Mouse (Mus musculus) forebrain, embryonic 11.5 days (tissue): ENCODE data around the gene Dclre1a. TPM values are rescaled to one million over a fixed set of nuclear protein-coding genes. Genes with fewer than 3 reads are reported as not detected.

Experiments used
- ATAC-seq: fragments of 200-750 bp; cut with Nextera tagmentation; replicated peaks from 2 replicates; pipeline ENCODE4 v1.8.0; 2017; ENCODE audit warnings: moderate TSS enrichment; ENCODE audit not compliant: low FRiP score
- DNase-seq: peaks from one replicate; pipeline ENCODE4 v3.0.0-alpha.2; 2017; ENCODE audit warnings: low spot score
- H3K27ac ChIP-seq: fragments of 300-500 bp; sonication (generic); 2 replicates; pipeline ENCODE4 v1.5.1; 2014; ENCODE audit warnings: low read depth, low read length
- H3K27me3 ChIP-seq: fragments of 300-500 bp; sonication (generic); 2 replicates; pipeline ENCODE4 v1.6.1; 2014; ENCODE audit warnings: mild to moderate bottlenecking, low read length, mixed read lengths; ENCODE audit not compliant: control insufficient read depth, insufficient read depth
- H3K36me3 ChIP-seq: fragments of 300-500 bp; sonication (generic); 2 replicates; pipeline ENCODE4 v1.6.1; 2014; ENCODE audit warnings: mild to moderate bottlenecking, low read length, moderate library complexity, mixed read lengths; ENCODE audit not compliant: control insufficient read depth, insufficient read depth
- H3K4me1 ChIP-seq: fragments of 300-500 bp; sonication (generic); replicated peaks from 2 replicates; pipeline ENCODE4 v1.6.1; 2014; ENCODE audit warnings: low read length, mixed read lengths; ENCODE audit not compliant: control insufficient read depth, insufficient read depth
- H3K4me2 ChIP-seq: fragments of 300-500 bp; sonication (generic); 2 replicates; pipeline ENCODE4 v1.6.1; 2014; ENCODE audit warnings: low read depth, mild to moderate bottlenecking, low read length, moderate library complexity, mixed read lengths; ENCODE audit not compliant: severe bottlenecking
- H3K4me3 ChIP-seq: fragments of 300-500 bp; sonication (generic); 2 replicates; pipeline ENCODE4 v1.5.1; 2014; ENCODE audit warnings: low read depth, low read length
- H3K9ac ChIP-seq: fragments of 300-500 bp; sonication (generic); 2 replicates; pipeline ENCODE4 v1.6.1; 2014; ENCODE audit warnings: low read length
- H3K9me3 ChIP-seq: fragments of 300-500 bp; sonication (generic); 2 replicates; pipeline ENCODE4 v1.6.1; 2016; ENCODE audit warnings: low read length, mixed read lengths; ENCODE audit not compliant: control insufficient read depth
- WGBS: fragments of 180-500 bp; shearing (Covaris S2); extraction: QIAGEN DNeasy Blood & Tissue Kit; methylation state at CpG from one replicate; pipeline ENCODE4 v1.1.7; 2014; 5-methylcytosine and 5-hydroxymethylcytosine counted together
- polyA plus RNA-seq: library from polyadenylated mRNA; unstranded; fragments of >200 nt; fragmentation: Nextera tagmentation; extraction: Ambion mirVana; gene quantifications from 2 replicates; pipeline ENCODE4 v1.2.1, GENCODE M21; 2014

Dclre1a gene
- polyA plus RNA-seq, 1 experiment from 2014 or later = 18.2 TPM

GRCm38 (mm10) chr19:56563469-56563868 lies 15.4 kb upstream of the Dclre1a start:
- WGBS = 91% methylated on average over 3 of the region's 3 CpGs
- DNase-seq (no peak), ATAC-seq (no peak)
- H3K9ac ChIP-seq = no peak overlapping the region
- H3K36me3 ChIP-seq = no peaks in the 10 kb centered on the region
- no peaks in the 10 kb centered on the region for H3K27me3 ChIP-seq
- H3K4me2 ChIP-seq = no peak overlapping the region
- H3K9me3 ChIP-seq = no peaks in the 10 kb centered on the region
- H3K4me3 ChIP-seq = no peak overlapping the region
- H3K4me1 ChIP-seq = no peaks in the 10 kb centered on the region
- H3K27ac ChIP-seq = no peak overlapping the region

GRCm38 (mm10) chr19:56562433-56563138 lies 14.6 kb upstream of the Dclre1a start:
- Histone ChIP-seq H3K27ac (no peak overlapping the region), H3K36me3 (no peaks in the 10 kb centered on the region), H3K9ac (no peak overlapping the region), H3K4me3 (no peak overlapping the region), H3K4me2 (no peak overlapping the region), H3K27me3 (no peaks in the 10 kb centered on the region), H3K9me3 (no peaks in the 10 kb centered on the region), H3K4me1 (no peaks in the 10 kb centered on the region)
- no peak for ATAC-seq
- no peak for DNase-seq
- WGBS = 95% methylated on average over 9 of the region's 9 CpGs

GRCm38 (mm10) chr19:56555972-56556371 lies 8.0 kb upstream of the Dclre1a start:
- H3K36me3 ChIP-seq = peaks cover 13% of the 10 kb centered on the region
- H3K27ac ChIP-seq = no peak overlapping the region
- no peak overlapping the region for H3K4me3 ChIP-seq
- WGBS = 91% methylated on average over 5 of the region's 5 CpGs
- no peak overlapping the region for H3K9ac ChIP-seq
- H3K4me1 ChIP-seq = no peaks in the 10 kb centered on the region
- H3K4me2 ChIP-seq = no peak overlapping the region
- ATAC-seq (no peak), DNase-seq (no peak)
- H3K27me3 ChIP-seq = no peaks in the 10 kb centered on the region
- no peaks in the 10 kb centered on the region for H3K9me3 ChIP-seq

GRCm38 (mm10) chr19:56553177-56553576 lies 5.2 kb upstream of the Dclre1a start:
- Histone ChIP-seq H3K4me2 (no peak overlapping the region), H3K9ac (no peak overlapping the region), H3K27ac (no peak overlapping the region), H3K27me3 (no peaks in the 10 kb centered on the region), H3K9me3 (no peaks in the 10 kb centered on the region), H3K4me1 (no peaks in the 10 kb centered on the region), H3K4me3 (no peak overlapping the region), H3K36me3 (peaks cover 13% of the 10 kb centered on the region)
- DNase-seq (no peak), ATAC-seq (no peak)
- 96% methylated on average over 3 of the region's 3 CpGs for WGBS

GRCm38 (mm10) chr19:56549033-56549680 lies 1.1 kb upstream of the Dclre1a start:
- H3K4me2 ChIP-seq = peak overlapping the region; percentile 81
- ATAC-seq (peak; percentile 69; the same call in 1 of the 2 replicates), DNase-seq (no peak)
- peak overlapping the region; percentile 97 for H3K9ac ChIP-seq
- peak overlapping the region; percentile 95 for H3K4me3 ChIP-seq
- no peaks in the 10 kb centered on the region for H3K27me3 ChIP-seq
- H3K27ac ChIP-seq = peak overlapping the region; percentile 96
- WGBS = 29% methylated on average over 18 of the region's 18 CpGs
- peaks cover 10% of the 10 kb centered on the region for H3K36me3 ChIP-seq
- no peaks in the 10 kb centered on the region for H3K9me3 ChIP-seq
- H3K4me1 ChIP-seq = no peaks in the 10 kb centered on the region; the same call in 1 of the 2 replicates

GRCm38 (mm10) chr19:56548230-56549032 lies 409 bp upstream of the Dclre1a start, which contains the start of gene Nhlrc2:
Nhlrc2 (plus strand) TSS chr19:56548261.
- Histone ChIP-seq H3K9ac (peak within 1 kb of the TSS; percentile 97), H3K4me3 (peak within 1 kb of the TSS; percentile 95), H3K36me3 (peaks cover 10% of the 10 kb centered on the region), H3K27me3 (no peaks in the 10 kb centered on the region), H3K9me3 (no peaks in the 10 kb centered on the region), H3K27ac (peak within 1 kb of the TSS; percentile 96), H3K4me2 (peak within 1 kb of the TSS; percentile 81), H3K4me1 (no peaks in the 10 kb centered on the region; the same call in 1 of the 2 replicates)
- ATAC-seq (peak; percentile 86), DNase-seq (peak; percentile 91)
- under 1% methylated on average over 69 of the region's 69 CpGs for WGBS

GRCm38 (mm10) chr19:56546031-56546430 lies 2.0 kb downstream of the Dclre1a start:
- no peak overlapping the region for H3K9ac ChIP-seq
- no peak overlapping the region for H3K27ac ChIP-seq
- no peaks in the 10 kb centered on the region for H3K36me3 ChIP-seq
- ATAC-seq = no peak
- no peak overlapping the region for H3K4me3 ChIP-seq
- H3K27me3 ChIP-seq = no peaks in the 10 kb centered on the region
- no peaks in the 10 kb centered on the region for H3K9me3 ChIP-seq
- no peak for DNase-seq
- H3K4me1 ChIP-seq = no peaks in the 10 kb centered on the region; the same call in 1 of the 2 replicates
- H3K4me2 ChIP-seq = no peak overlapping the region

- no peaks in the 10 kb centered on the region for H3K27me3 ChIP-seq
- WGBS = 90% methylated on average over 13 of the region's 13 CpGs
- no peak overlapping the region for H3K9ac ChIP-seq
- no peaks in the 10 kb centered on the region; the same call in 1 of the 2 replicates for H3K4me1 ChIP-seq
- no peak overlapping the region for H3K4me3 ChIP-seq
- DNase-seq (no peak), ATAC-seq (no peak)
- H3K27ac ChIP-seq = no peak overlapping the region
- no peak overlapping the region for H3K4me2 ChIP-seq
- H3K9me3 ChIP-seq = no peaks in the 10 kb centered on the region
- no peaks in the 10 kb centered on the region for H3K36me3 ChIP-seq
These were observed 3.2 kb downstream of the Dclre1a start for GRCm38 (mm10) chr19:56544681-56545388.
